Mouse (Mus musculus): ENCODE data around the gene Gm49320. TPM values are rescaled to one million over a fixed set of nuclear protein-coding genes. Genes with fewer than 3 reads are reported as not detected.

The Gm49320 gene
- total RNA-seq, 2 experiments from 2014 or later, result 0.20 TPM; not detected in 1

GRCm38 (mm10) chr8:4258233-4258632 is 19.6 kb downstream of the Gm49320 start:
- peak; percentile 63 to 81 for DNase-seq (ENCODE audit: low spot score in 2 of 2)

- no peak for DNase-seq (ENCODE audit: low spot score in 2 of 2)
Measured at GRCm38 (mm10) chr8:4258678-4259077, 20.0 kb downstream of the Gm49320 start.

GRCm38 (mm10) chr8:4259125-4259804 is 20.6 kb downstream of the Gm49320 start, which contains the start of gene Ctxn1:
Gene Ctxn1, minus strand, starts transcription at chr8:4259274.
- DNase-seq (ENCODE audit: low spot score in 2 of 2), result peak; percentile 82 to 92

GRCm38 (mm10) chr8:4259805-4260170 is 21.1 kb downstream of the Gm49320 start:
- no peak for DNase-seq (ENCODE audit: low spot score in 2 of 2)

GRCm38 (mm10) chr8:4263105-4263791 is 24.6 kb downstream of the Gm49320 start:
- no peak for DNase-seq (ENCODE audit: low spot score in 2 of 2)

GRCm38 (mm10) chr8:4265160-4265914 is 26.7 kb downstream of the Gm49320 start:
- no peak for DNase-seq (ENCODE audit: low spot score in 2 of 2)

GRCm38 (mm10) chr8:4267627-4268026 is 29.0 kb downstream of the Gm49320 start:
- no peak for DNase-seq (ENCODE audit: low spot score in 2 of 2)

GRCm38 (mm10) chr8:4269609-4270008 is 30.9 kb downstream of the Gm49320 start:
- DNase-seq (ENCODE audit: low spot score in 2 of 2), result no peak

GRCm38 (mm10) chr8:4275275-4276110 is 36.8 kb downstream of the Gm49320 start, which contains the start of gene Timm44:
Gene Timm44, minus strand, starts transcription at chr8:4275913.
- peak; percentile 85 to 97 for DNase-seq (ENCODE audit: low spot score in 2 of 2)

GRCm38 (mm10) chr8:4276111-4276465 is 37.4 kb downstream of the Gm49320 start:
- DNase-seq (ENCODE audit: low spot score in 2 of 2), result no peak

GRCm38 (mm10) chr8:4292738-4293137 is 54.1 kb downstream of the Gm49320 start:
- no peak for DNase-seq (ENCODE audit: low spot score in 2 of 2)

- no peak for DNase-seq (ENCODE audit: low spot score in 2 of 2)
Measured at GRCm38 (mm10) chr8:4297822-4298221, 59.2 kb downstream of the Gm49320 start.

Other genes with a start within 250 kb of the Gm49320 start
- 1 to 10 TPM; 2.3 to 3.1 TPM for gene Cd209f, start 133.0 kb upstream of the Gm49320 start, total RNA-seq (2021)
- gene Cd209g, start 104.8 kb upstream of the Gm49320 start, total RNA-seq (2021), result under 1 TPM in 1 of 2 experiments, not detected in 1; 0.13 TPM
- gene Evi5l, start 72.3 kb upstream of the Gm49320 start, total RNA-seq (2021), result 10 to 100 TPM; 25.2 to 29.0 TPM
- under 1 TPM; 0.13 to 0.27 TPM for gene Prr36, start 21.4 kb upstream of the Gm49320 start, total RNA-seq (2021)
- under 1 TPM in 1 of 2 experiments, not detected in 1; 0.07 TPM for gene Lrrc8e, start 12.0 kb upstream of the Gm49320 start, total RNA-seq (2021)
- 10 to 100 TPM; 58.3 to 62.6 TPM for gene Map2k7, start 125 bp upstream of the Gm49320 start, total RNA-seq (2021)
- gene Tgfbr3l, start 9.3 kb downstream of the Gm49320 start, total RNA-seq (2021), result 1 to 10 TPM; 5.2 to 9.7 TPM
- 10 to 100 TPM; 21.7 to 22.5 TPM for gene Snapc2, start 14.2 kb downstream of the Gm49320 start, total RNA-seq (2021)
- gene Ctxn1, start 20.4 kb downstream of the Gm49320 start, total RNA-seq (2021), result 1 to 10 TPM; 7.5 to 8.0 TPM
- gene Timm44, start 37.0 kb downstream of the Gm49320 start, total RNA-seq (2021), result 10 to 100 TPM; 73.9 to 78.4 TPM
- gene Ccl25, start 86.3 kb downstream of the Gm49320 start, total RNA-seq (2021), result 10 to 100 TPM in 1 of 2 experiments, 1 to 10 TPM in 1; 7.6 to 11.9 TPM
- 10 to 100 TPM; 70.1 to 76.5 TPM for gene Elavl1, start 86.5 kb downstream of the Gm49320 start, total RNA-seq (2021)